Mouse (Mus musculus) hindbrain, embryonic 12.5 days (tissue): ENCODE results near the gene Supt6. TPM values are rescaled to one million over a fixed set of nuclear protein-coding genes. Genes with fewer than 3 reads are reported as not detected.
A peak's percentile ranks its signal among the peaks of the same experiment; 100 is the strongest.

Experiments used
- ATAC-seq: fragments of 200-750 bp; cut with Nextera tagmentation; 2 replicates; pipeline ENCODE4 v1.8.0; 2017; ENCODE audit warnings: moderate TSS enrichment; ENCODE audit not compliant: low FRiP score
- H3K27ac ChIP-seq: fragments of 300-500 bp; sonication (generic); 2 replicates; pipeline ENCODE4 v1.5.1; 2016; ENCODE audit warnings: mild to moderate bottlenecking
- H3K27me3 ChIP-seq: fragments of 300-500 bp; sonication (generic); 2 replicates; pipeline ENCODE4 v1.6.1; 2016; ENCODE audit warnings: mild to moderate bottlenecking
- H3K36me3 ChIP-seq: fragments of 300-500 bp; sonication (generic); 2 replicates; pipeline ENCODE4 v1.6.1; 2016; ENCODE audit warnings: mild to moderate bottlenecking
- H3K4me1 ChIP-seq: fragments of 300-500 bp; sonication (generic); 2 replicates; pipeline ENCODE4 v1.6.1; 2016
- H3K4me2 ChIP-seq: fragments of 300-500 bp; sonication (generic); replicated peaks from 2 replicates; pipeline ENCODE4 v1.6.1; 2016; ENCODE audit warnings: mild to moderate bottlenecking
- H3K4me3 ChIP-seq: fragments of 300-500 bp; sonication (generic); 2 replicates; pipeline ENCODE4 v1.5.1; 2016; ENCODE audit warnings: mild to moderate bottlenecking
- H3K9ac ChIP-seq: fragments of 300-500 bp; sonication (generic); 2 replicates; pipeline ENCODE4 v1.6.1; 2016; ENCODE audit warnings: mild to moderate bottlenecking, moderate library complexity
- H3K9me3 ChIP-seq: fragments of 300-500 bp; sonication (generic); replicated peaks from 2 replicates; pipeline ENCODE4 v1.6.1; 2016; ENCODE audit warnings: mild to moderate bottlenecking
- WGBS: fragments of 180-500 bp; shearing (Covaris S2); methylation state at CpG from one replicate; pipeline ENCODE4 v1.1.7; 2016; 5-methylcytosine and 5-hydroxymethylcytosine counted together
- polyA plus RNA-seq: library from polyadenylated mRNA; unstranded; fragments of >200 nt; fragmentation: Nextera tagmentation; extraction: Ambion mirVana; gene quantifications from 2 replicates; pipeline ENCODE4 v1.2.1, GENCODE M21; 2016

Supt6 gene
- polyA plus RNA-seq, 1 experiment from 2014 or later = 39.9 TPM

DNA sequence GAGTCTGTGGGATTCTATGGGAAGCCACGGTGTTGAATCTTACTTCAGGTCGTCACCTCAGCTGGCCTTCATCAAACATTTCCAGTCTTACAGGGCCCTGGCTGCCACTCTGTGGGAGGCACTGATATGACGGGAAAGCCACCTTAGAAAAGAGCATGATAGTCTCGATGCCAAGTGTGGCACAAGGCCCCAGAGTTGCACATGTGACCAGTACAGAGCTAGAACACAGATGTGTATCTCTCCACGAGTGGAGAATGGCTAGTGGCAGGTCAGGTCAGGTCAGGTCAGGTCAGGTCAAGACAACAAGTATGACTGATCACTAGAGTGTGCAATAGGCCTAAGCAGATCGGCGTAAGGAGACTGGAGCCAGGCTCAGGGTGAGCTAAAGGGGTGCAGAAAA lies 35.2 kb downstream of the Supt6 start:
- H3K4me2 ChIP-seq = no peak overlapping the region
- H3K9ac ChIP-seq = no peak overlapping the region
- ATAC-seq = no peak
- H3K4me1 ChIP-seq = no peaks in the 10 kb centered on the region
- peaks cover 96% of the 10 kb centered on the region for H3K36me3 ChIP-seq
- no peaks in the 10 kb centered on the region for H3K9me3 ChIP-seq
- no peak overlapping the region for H3K4me3 ChIP-seq
- H3K27me3 ChIP-seq = no peaks in the 10 kb centered on the region
- WGBS = 67% methylated on average over 7 of the region's 7 CpGs
- no peak overlapping the region for H3K27ac ChIP-seq

DNA sequence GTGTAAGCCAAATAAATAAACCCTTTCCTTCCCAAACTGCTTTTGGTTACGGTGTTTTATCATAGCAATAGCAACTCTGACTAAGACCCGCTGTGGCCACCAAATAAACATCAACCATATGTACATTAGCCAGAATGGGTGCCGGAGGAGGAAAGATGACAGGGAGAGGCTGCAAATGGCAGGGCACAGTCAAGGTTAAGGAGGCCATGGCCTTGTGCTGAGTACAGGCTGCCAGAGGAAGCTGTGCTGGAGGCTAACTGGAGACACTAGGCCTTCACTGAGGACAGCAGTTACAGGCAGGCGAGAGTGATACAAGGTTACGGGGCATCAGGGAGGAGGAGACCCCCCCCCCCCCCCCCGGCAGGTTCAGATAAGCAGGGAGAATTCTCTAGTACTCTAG lies 35.9 kb downstream of the Supt6 start:
- no peak overlapping the region for H3K4me2 ChIP-seq
- H3K27me3 ChIP-seq = no peaks in the 10 kb centered on the region
- H3K36me3 ChIP-seq = peaks cover 95% of the 10 kb centered on the region
- WGBS = 96% methylated on average over 6 of the region's 6 CpGs
- no peak overlapping the region for H3K9ac ChIP-seq
- H3K9me3 ChIP-seq = no peaks in the 10 kb centered on the region
- no peak overlapping the region for H3K27ac ChIP-seq
- no peak overlapping the region for H3K4me3 ChIP-seq
- no peak for ATAC-seq
- no peaks in the 10 kb centered on the region for H3K4me1 ChIP-seq

DNA sequence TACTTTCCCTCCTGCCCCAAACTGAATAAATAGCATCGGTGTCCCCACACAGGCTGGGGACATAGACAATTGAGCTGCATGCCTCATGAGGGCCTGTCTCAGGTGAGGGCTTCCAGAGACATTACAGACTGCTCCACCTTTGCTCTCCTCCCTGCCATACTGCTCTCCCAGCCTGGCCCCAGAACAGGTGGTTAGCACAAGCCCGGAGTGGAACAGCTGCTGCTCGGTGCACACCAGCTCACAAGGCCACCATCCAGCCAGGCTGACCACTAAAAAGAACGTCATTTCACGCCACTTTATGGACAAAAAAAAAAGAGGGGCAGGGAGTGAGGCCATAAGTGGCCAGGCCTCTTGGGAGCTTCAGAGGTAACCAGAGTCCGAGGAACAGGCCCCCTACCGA lies 38.6 kb downstream of the Supt6 start:
- WGBS = 76% methylated on average over 7 of the region's 7 CpGs
- no peaks in the 10 kb centered on the region for H3K27me3 ChIP-seq
- peaks cover 2% of the 10 kb centered on the region; the same call in 1 of the 2 replicates for H3K4me1 ChIP-seq
- H3K4me3 ChIP-seq = no peak overlapping the region
- no peak overlapping the region; the same call in 1 of the 2 replicates for H3K27ac ChIP-seq
- no peaks in the 10 kb centered on the region for H3K9me3 ChIP-seq
- peaks cover 82% of the 10 kb centered on the region for H3K36me3 ChIP-seq
- no peak overlapping the region for H3K4me2 ChIP-seq
- ATAC-seq = no peak
- H3K9ac ChIP-seq = no peak overlapping the region

DNA sequence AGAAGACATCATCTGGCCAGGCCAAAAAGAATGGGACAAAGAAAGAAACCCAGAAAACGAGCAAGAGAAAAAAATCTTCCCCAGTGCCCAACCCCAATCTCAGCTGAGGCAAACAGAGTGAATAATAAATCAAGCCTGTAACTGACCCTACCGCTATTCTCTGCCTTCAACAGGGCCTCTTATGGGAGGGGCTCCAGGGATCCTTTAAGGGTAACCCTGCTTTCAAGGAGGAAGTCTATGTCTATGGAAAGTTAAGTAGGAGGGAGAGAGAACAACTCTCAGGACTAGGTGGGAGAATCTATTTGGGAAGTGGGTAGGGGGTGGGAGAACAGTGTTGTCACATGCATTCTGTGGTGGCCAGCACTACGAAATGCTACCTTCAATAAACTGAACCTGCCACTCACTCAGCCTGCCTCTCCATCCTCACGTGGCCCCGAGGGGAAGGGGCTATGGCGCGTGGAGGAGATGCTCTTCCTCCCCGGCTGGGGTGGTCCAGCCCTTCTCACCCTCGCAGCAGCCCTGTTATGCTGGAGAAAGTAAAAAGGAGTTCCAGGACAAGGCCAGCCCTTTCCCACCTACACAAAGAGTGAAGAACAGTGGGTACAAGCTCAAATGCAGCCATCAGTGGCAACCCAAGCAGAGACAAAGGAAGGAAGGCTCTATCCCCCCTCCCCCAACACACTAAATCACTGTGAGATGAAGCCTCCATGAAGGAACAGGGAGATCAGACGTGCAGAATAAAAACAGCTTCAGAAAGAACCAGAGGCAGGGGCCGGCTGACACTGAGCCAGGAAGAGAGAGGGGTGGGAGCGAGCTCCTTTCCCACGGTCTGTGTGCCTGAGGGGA lies 40.2 kb downstream of the Supt6 start:
- Histone ChIP-seq H3K4me1 (peaks cover 2% of the 10 kb centered on the region; the same call in 1 of the 2 replicates), H3K4me3 (no peak overlapping the region), H3K27ac (peak overlapping the region; percentile 65), H3K27me3 (no peaks in the 10 kb centered on the region), H3K9me3 (no peaks in the 10 kb centered on the region), H3K36me3 (peaks cover 68% of the 10 kb centered on the region), H3K4me2 (no peak overlapping the region), H3K9ac (0 out of 2 replicates have a peak overlapping the region, but pooled peaks have one; percentile 18)
- 65% methylated on average over 13 of the region's 13 CpGs for WGBS
- no peak for ATAC-seq

DNA sequence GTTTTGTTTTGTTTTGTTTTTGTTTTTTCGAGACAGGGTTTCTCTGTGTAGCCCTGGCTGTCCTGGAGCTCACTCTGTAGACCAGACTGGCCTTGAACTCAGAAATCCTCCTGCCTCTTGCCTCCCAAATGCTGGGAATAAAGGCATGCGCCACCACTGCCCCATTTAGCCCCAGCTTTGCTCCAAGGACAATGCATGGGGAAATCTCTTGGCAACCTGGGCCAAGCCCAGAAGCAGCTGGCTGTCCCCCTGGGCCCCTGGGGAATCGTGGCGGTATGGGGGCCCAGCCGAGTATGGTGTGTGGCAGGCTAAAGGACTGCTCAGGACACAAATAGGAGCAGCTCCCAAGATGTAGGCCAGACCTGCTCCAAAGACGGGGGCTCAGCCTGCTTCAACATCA lies 41.5 kb downstream of the Supt6 start:
- Histone ChIP-seq H3K4me2 (no peak overlapping the region), H3K36me3 (peaks cover 55% of the 10 kb centered on the region), H3K4me1 (peaks cover 2% of the 10 kb centered on the region; the same call in 1 of the 2 replicates), H3K27ac (no peak overlapping the region), H3K4me3 (no peak overlapping the region), H3K9me3 (no peaks in the 10 kb centered on the region), H3K9ac (no peak overlapping the region), H3K27me3 (no peaks in the 10 kb centered on the region)
- WGBS = 75% methylated on average over 6 of the region's 6 CpGs
- peak; percentile 35; the same call in 1 of the 2 replicates for ATAC-seq

DNA sequence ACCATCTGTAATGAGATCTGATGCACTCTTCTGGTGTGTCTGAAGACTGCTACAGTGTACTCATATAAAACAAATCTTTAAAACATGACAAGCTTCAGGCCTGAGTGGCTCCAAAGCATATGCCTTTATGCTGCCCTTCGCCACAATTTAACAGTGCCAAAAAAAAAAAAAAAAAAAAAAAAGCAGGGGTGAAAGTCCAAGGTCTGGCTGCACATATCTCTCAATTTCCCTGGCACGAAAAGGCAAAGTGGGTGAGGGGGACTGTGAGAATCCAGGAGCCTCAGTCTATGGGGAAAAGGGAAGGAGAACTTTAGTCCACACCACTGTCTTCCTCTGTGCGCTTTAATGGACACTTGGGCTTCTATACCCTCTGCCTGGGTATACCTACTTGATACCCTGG lies 43.4 kb downstream of the Supt6 start:
- no peak for ATAC-seq
- H3K4me1 ChIP-seq = peaks cover 2% of the 10 kb centered on the region; the same call in 1 of the 2 replicates
- no peak overlapping the region for H3K4me3 ChIP-seq
- no peak overlapping the region for H3K4me2 ChIP-seq
- H3K9me3 ChIP-seq = no peaks in the 10 kb centered on the region
- H3K27me3 ChIP-seq = no peaks in the 10 kb centered on the region
- no peak overlapping the region for H3K27ac ChIP-seq
- WGBS = 93% methylated on average over 3 of the region's 3 CpGs
- H3K9ac ChIP-seq = no peak overlapping the region
- peaks cover 36% of the 10 kb centered on the region for H3K36me3 ChIP-seq

DNA sequence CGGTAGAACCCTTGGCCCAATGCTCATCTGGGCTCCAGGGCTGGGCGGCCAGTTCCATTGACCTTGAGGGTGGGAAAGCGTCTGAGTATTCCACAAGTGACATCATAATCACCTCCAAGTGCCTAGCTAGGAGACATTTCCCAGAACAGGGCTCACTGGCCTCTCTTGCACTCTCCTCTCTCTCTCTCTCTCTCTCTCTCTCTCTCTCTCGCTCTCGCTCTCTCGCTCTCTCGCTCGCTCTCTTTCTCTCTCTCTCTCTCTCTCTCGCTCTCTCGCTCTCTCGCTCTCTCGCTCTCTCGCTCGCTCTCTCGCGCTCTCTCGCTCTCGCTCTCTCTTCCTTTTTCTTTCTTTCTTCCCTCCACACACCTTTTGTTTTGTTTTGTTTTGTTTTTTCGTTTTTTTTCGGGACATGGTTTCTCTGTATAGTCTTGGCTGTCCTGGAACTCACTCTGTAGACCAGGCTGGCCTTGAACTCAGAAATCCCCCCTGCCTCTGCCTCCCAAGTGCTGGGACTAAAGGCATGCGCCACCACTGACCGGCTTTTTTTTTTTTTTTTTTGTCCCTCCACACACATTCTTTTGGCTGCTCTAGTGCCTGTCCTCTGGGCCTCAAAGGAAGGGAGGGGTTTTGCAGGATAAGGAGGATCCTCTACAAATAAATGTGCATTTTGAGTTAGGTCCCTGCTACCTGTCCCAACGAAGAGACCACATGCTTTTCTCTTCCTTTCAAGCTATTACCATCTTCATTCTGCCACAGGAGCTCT lies 50.5 kb downstream of the Supt6 start:
- H3K27me3 ChIP-seq = no peaks in the 10 kb centered on the region
- H3K36me3 ChIP-seq = peaks cover 29% of the 10 kb centered on the region
- H3K27ac ChIP-seq = no peak overlapping the region
- H3K9ac ChIP-seq = 0 out of 2 replicates have a peak overlapping the region, but pooled peaks have one; percentile 41
- H3K4me1 ChIP-seq = peaks cover 12% of the 10 kb centered on the region
- H3K4me2 ChIP-seq = peak overlapping the region; percentile 51
- ATAC-seq = no peak
- no peaks in the 10 kb centered on the region for H3K9me3 ChIP-seq
- H3K4me3 ChIP-seq = peak overlapping the region; percentile 34
- WGBS = 59% methylated on average over 23 of the region's 23 CpGs

DNA sequence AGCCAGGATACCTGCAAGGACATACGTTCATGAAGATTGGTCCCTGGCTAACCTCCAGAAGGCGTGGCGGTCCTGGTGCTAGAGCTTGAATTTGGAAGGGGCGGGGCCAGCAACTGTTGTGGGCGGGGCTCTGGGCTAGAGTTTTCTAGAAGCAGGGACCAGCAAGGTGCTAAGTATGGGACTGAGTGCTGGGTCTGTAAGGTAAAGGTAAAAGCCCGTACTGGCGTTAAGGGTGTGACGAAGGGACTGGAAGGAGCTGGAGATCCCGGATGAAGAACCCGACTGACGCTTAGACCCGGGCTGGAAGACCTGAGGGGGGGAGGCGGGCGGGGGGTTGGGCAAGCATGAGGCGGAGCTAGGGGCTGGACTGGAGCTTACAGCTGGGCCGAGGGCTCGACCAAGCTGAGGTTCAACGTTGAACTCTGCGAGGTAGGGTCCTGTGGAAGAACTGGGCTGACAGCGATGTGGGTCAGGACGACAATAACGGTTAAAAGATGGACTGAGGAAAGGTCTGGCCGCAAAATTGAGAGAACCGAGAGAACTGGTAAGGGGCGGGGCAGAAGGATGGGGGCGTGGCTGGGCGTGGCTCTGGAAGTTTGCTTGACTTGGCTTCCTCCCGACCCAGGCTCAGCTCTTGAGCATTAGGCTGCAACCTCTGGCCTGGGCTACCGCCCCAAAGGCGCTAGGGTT lies 51.2 kb downstream of the Supt6 start:
- 2% methylated on average over 30 of the region's 30 CpGs for WGBS
- Histone ChIP-seq H3K4me1 (peaks cover 20% of the 10 kb centered on the region), H3K4me3 (peak overlapping the region; percentile 34), H3K36me3 (peaks cover 30% of the 10 kb centered on the region), H3K27me3 (no peaks in the 10 kb centered on the region), H3K9ac (0 out of 2 replicates have a peak overlapping the region, but pooled peaks have one; percentile 41), H3K27ac (no peak overlapping the region), H3K4me2 (peak overlapping the region; percentile 51), H3K9me3 (no peaks in the 10 kb centered on the region)
- ATAC-seq = peak; percentile 55; the same call in 1 of the 2 replicates

DNA sequence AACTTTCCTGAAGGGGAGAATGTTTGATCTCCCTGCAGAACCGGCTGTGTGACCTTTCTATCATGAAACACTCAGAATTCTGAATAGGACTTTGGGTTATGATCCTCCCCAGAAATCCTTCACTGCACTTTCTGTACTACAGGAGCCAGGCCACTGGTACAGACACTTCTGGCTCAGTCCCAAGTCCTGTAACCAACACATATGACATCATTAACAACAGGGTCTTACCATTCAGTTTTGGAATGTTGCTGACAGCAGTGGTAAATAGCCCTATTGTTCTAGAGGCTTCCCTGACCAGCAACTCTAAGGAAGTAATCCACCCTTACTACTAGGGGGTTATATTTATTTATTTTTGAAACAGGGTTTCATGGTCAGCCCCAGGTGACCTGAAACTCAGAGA lies 52.7 kb downstream of the Supt6 start, which contains the start of gene Proca1:
Gene Proca1 (plus strand): TSS at position 280 of the 400 bp plus-strand sequence.
- Histone ChIP-seq H3K9me3 (no peaks in the 10 kb centered on the region), H3K4me3 (peak within 1 kb of the TSS; percentile 34), H3K27me3 (no peaks in the 10 kb centered on the region), H3K4me1 (peaks cover 25% of the 10 kb centered on the region), H3K27ac (no peak within 1 kb of the TSS), H3K4me2 (peak within 1 kb of the TSS; percentile 51), H3K36me3 (peaks cover 30% of the 10 kb centered on the region), H3K9ac (no peak within 1 kb of the TSS)
- 85% methylated on average over 1 of the region's 1 CpGs for WGBS
- no peak for ATAC-seq

DNA sequence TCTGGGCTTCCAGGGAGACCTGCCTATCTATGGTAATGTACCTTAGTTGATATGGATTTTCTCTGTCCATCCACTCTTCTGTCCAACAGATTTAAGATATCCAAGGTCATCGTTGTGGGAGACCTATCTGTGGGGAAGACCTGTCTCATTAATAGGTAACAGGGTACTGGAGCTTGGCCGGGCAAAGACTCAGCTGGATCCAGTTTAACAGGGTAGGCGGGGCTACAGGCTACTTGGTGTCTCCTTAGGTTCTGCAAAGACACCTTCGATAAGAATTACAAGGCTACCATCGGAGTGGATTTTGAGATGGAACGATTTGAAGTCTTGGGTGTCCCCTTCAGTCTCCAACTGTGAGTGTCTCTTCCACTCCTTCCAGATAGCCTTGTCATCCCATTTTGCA lies 55.7 kb downstream of the Supt6 start:
- no peak for ATAC-seq
- Histone ChIP-seq H3K4me2 (peak overlapping the region; percentile 65), H3K27ac (peak overlapping the region; percentile 96), H3K4me3 (peak overlapping the region; percentile 76; the same call in 1 of the 2 replicates), H3K27me3 (no peaks in the 10 kb centered on the region), H3K9ac (peak overlapping the region; percentile 89; the same call in 1 of the 2 replicates), H3K36me3 (peaks cover 30% of the 10 kb centered on the region), H3K4me1 (peaks cover 24% of the 10 kb centered on the region), H3K9me3 (no peaks in the 10 kb centered on the region)
- WGBS = 64% methylated on average over 6 of the region's 6 CpGs

DNA sequence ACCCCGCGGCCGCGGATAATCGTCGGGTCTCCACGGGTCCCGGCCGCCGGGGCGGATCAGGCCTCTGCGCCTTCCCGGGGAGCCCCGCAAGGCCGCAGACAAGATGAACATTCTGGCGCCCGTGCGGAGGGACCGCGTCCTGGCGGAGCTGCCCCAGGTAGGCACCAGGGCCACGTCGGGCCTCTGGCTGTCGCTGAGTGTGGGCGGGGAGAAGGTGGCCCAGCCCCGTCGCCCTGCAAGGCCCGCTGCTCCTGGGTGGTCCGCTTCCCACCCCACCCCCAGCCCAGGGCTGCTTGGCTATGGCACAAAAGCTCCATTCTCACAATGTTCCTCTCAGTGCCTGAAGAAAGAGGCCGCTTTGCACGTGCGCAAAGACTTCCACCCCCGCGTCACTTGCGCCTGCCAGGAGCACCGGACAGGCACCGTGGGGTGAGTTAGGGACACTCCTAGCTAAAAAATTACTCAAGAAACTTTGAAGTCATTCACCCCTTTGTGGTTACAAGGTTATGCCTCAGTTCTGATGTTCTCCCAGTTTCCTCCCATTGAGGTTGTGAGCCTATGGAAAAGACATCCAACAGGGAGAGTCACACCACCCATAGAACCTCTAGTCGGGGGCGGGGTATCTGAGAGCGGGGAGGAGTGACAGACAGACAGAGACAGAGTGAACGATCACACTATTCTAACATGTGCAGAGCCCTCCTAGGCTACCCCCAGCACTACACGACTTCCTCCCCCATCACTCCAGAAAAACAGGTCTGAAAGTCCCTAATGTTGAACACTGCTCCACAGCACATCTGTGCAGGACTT lies 56.4 kb downstream of the Supt6 start:
- peaks cover 18% of the 10 kb centered on the region for H3K4me1 ChIP-seq

More for the DNA sequence above, 56.4 kb downstream of the Supt6 start:
- WGBS = under 1% methylated on average over 42 of the region's 42 CpGs
- peak overlapping the region; percentile 76 for H3K4me3 ChIP-seq
- peak overlapping the region; percentile 89 for H3K9ac ChIP-seq
- peak overlapping the region; percentile 96 for H3K27ac ChIP-seq
- ATAC-seq = peak; percentile 83
- H3K27me3 ChIP-seq = no peaks in the 10 kb centered on the region
- peak overlapping the region; percentile 65 for H3K4me2 ChIP-seq
- no peaks in the 10 kb centered on the region for H3K9me3 ChIP-seq
- H3K36me3 ChIP-seq = peaks cover 30% of the 10 kb centered on the region
